Mouse (Mus musculus) embryonic facial prominence, embryonic 14.5 days (tissue): Measurements from ENCODE around the gene Rufy4. TPM values are rescaled to one million over a fixed set of nuclear protein-coding genes. Genes with fewer than 3 reads are reported as not detected.

ENCODE experiments used
- ATAC-seq: fragments of 200-750 bp; cut with Nextera tagmentation; 2 replicates; pipeline ENCODE4 v1.8.0; 2017; ENCODE audit warnings: low read depth, moderate number of reproducible peaks, moderate TSS enrichment
- DNase-seq: peaks from one replicate; pipeline ENCODE4 v3.0.0-alpha.2; 2015; ENCODE audit warnings: low spot score
- H3K27ac ChIP-seq: fragments of 300-500 bp; sonication (generic); replicated peaks from 2 replicates; pipeline ENCODE4 v1.5.1; 2014; ENCODE audit warnings: low read depth, mild to moderate bottlenecking, low read length, moderate library complexity
- H3K27me3 ChIP-seq: fragments of 300-500 bp; sonication (generic); replicated peaks from 2 replicates; pipeline ENCODE4 v1.6.1; 2014; ENCODE audit warnings: low read length; ENCODE audit not compliant: control insufficient read depth, insufficient read depth
- H3K36me3 ChIP-seq: fragments of 300-500 bp; sonication (generic); 2 replicates; pipeline ENCODE4 v1.6.1; 2014; ENCODE audit warnings: low read length, mixed read lengths; ENCODE audit not compliant: control insufficient read depth, insufficient read depth
- H3K4me1 ChIP-seq: fragments of 300-500 bp; sonication (generic); 2 replicates; pipeline ENCODE4 v1.6.1; 2014; ENCODE audit warnings: antibody characterized with exemption, low read length; ENCODE audit not compliant: control insufficient read depth, insufficient read depth
- H3K4me2 ChIP-seq: fragments of 300-500 bp; sonication (generic); 2 replicates; pipeline ENCODE4 v1.6.1; 2014; ENCODE audit warnings: low read depth, mild to moderate bottlenecking, low read length, moderate library complexity, mixed read lengths
- H3K4me3 ChIP-seq: fragments of 300-500 bp; sonication (generic); 2 replicates; pipeline ENCODE4 v1.5.1; 2014; ENCODE audit warnings: low read depth, mild to moderate bottlenecking, low read length
- H3K9ac ChIP-seq: fragments of 300-500 bp; sonication (generic); 2 replicates; pipeline ENCODE4 v1.6.1; 2014; ENCODE audit warnings: low read depth, mild to moderate bottlenecking, low read length, moderate library complexity, mixed read lengths
- H3K9me3 ChIP-seq: fragments of 300-500 bp; sonication (generic); 2 replicates; pipeline ENCODE4 v1.6.1; 2016; ENCODE audit warnings: low read length; ENCODE audit not compliant: control insufficient read depth
- WGBS: fragments of 180-500 bp; shearing (Covaris S2); extraction: QIAGEN DNeasy Blood & Tissue Kit; methylation state at CpG from one replicate; pipeline ENCODE4 v1.1.7; 2014; 5-methylcytosine and 5-hydroxymethylcytosine counted together
- polyA plus RNA-seq: library from polyadenylated mRNA; unstranded; fragments of >200 nt; fragmentation: Nextera tagmentation; extraction: Ambion mirVana; gene quantifications from 2 replicates; pipeline ENCODE4 v1.2.1, GENCODE M21; 2014

Rufy4 gene
- polyA plus RNA-seq, 1 experiment from 2014 or later: 0.72 TPM

- H3K27me3 ChIP-seq: no peaks in the 10 kb centered on the region
- H3K4me2 ChIP-seq: peak overlapping the region; percentile 66
- 84% methylated on average over 1 of the region's 1 CpGs for WGBS
- no peak for ATAC-seq
- DNase-seq: no peak
- peaks cover 47% of the 10 kb centered on the region for H3K4me1 ChIP-seq
- no peak overlapping the region for H3K27ac ChIP-seq
- H3K9ac ChIP-seq: no peak overlapping the region; the same call in 1 of the 2 replicates
- no peaks in the 10 kb centered on the region for H3K36me3 ChIP-seq
- no peaks in the 10 kb centered on the region for H3K9me3 ChIP-seq
- H3K4me3 ChIP-seq: no peak overlapping the region
Observed at GRCm38 (mm10) chr1:74088569-74088968, 36.8 kb upstream of the Rufy4 start.

- Histone ChIP-seq H3K4me1 (peaks cover 46% of the 10 kb centered on the region), H3K4me2 (peak overlapping the region; percentile 66), H3K36me3 (no peaks in the 10 kb centered on the region), H3K27me3 (no peaks in the 10 kb centered on the region), H3K4me3 (peak overlapping the region; percentile 50), H3K9me3 (no peaks in the 10 kb centered on the region), H3K27ac (peak overlapping the region; percentile 95), H3K9ac (peak overlapping the region; percentile 66)
- WGBS: 16% methylated on average over 7 of the region's 7 CpGs
- DNase-seq (no peak), ATAC-seq (no peak)
Observed at GRCm38 (mm10) chr1:74090329-74090728, 35.0 kb upstream of the Rufy4 start.

DNA sequence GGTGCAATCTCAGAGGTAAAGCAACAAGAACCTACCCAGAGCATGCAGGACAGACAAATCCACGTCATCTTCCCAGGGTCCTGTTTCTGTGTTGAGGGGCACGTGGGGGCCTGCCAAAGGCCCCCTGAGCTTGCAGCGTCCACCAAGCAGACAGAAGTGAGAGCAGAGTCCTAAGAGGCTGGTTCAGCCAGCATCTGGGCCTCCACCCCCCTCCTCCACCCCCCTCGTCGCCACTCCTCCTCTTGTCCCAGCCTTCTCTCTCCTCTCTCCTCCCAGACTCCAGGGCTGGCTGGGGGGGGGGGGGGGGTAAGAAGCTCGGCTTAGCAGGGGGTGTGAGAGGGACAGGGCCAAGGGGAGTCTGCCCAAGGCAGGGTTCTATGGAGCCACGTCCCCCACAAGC, 34.2 kb upstream of the Rufy4 start:
- Histone ChIP-seq H3K9me3 (no peaks in the 10 kb centered on the region), H3K4me3 (peak overlapping the region; percentile 50), H3K9ac (peak overlapping the region; percentile 66), H3K4me1 (peaks cover 45% of the 10 kb centered on the region), H3K27ac (peak overlapping the region; percentile 95), H3K27me3 (no peaks in the 10 kb centered on the region), H3K36me3 (no peaks in the 10 kb centered on the region), H3K4me2 (peak overlapping the region; percentile 66)
- DNase-seq: peak; percentile 67
- 13% methylated on average over 4 of the region's 7 CpGs for WGBS
- peak; percentile 66 for ATAC-seq

DNA sequence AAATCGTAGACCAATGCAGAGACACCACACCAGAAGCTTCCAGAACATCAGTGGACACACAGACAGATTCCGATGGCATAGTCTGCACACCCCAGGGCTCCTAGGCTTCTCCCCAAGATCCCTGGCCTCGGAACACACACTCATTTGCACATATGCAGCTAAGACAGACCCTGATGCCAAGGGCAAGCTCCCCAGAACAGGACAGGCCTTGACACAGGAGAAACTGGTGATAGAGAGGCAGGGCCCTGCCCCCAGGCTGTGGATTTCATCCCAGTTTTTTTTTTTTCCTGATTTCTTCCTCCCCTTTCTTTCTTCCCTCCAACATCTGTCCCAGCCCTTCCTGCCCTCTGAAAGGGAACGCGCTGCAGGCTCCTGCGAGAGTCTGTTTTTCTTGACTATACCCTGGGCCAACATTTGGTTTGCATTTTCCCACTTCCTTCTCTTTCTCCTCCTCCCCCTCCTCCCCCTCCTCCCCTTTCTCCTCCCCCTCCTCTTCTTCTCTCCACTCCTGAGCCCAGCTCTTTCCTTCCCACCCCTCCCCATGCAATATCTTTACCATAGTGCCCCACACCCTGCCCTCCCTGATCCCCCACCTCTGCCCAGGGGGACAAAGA, 33.6 kb upstream of the Rufy4 start:
- Histone ChIP-seq H3K9me3 (no peaks in the 10 kb centered on the region), H3K27me3 (0 out of 2 replicates have a peak, but pooled peaks cover 3% of the 10 kb centered on the region), H3K4me2 (peak overlapping the region; percentile 66), H3K4me1 (peaks cover 47% of the 10 kb centered on the region), H3K4me3 (peak overlapping the region; percentile 50), H3K36me3 (no peaks in the 10 kb centered on the region), H3K27ac (peak overlapping the region; percentile 95), H3K9ac (peak overlapping the region; percentile 66)
- WGBS: 15% methylated on average over 6 of the region's 6 CpGs
- ATAC-seq (peak; percentile 83), DNase-seq (peak; percentile 94)

GRCm38 (mm10) chr1:74092242-74092641, 33.1 kb upstream of the Rufy4 start:
- no peaks in the 10 kb centered on the region for H3K9me3 ChIP-seq
- 0 out of 2 replicates have a peak, but pooled peaks cover 7% of the 10 kb centered on the region for H3K27me3 ChIP-seq
- DNase-seq: no peak
- 41% methylated on average over 10 of the region's 10 CpGs for WGBS
- peak overlapping the region; percentile 95 for H3K27ac ChIP-seq
- peak; percentile 9; the same call in 1 of the 2 replicates for ATAC-seq
- H3K36me3 ChIP-seq: no peaks in the 10 kb centered on the region
- peaks cover 51% of the 10 kb centered on the region for H3K4me1 ChIP-seq
- no peak overlapping the region for H3K4me3 ChIP-seq
- H3K9ac ChIP-seq: no peak overlapping the region
- H3K4me2 ChIP-seq: no peak overlapping the region; the same call in 1 of the 2 replicates

DNA sequence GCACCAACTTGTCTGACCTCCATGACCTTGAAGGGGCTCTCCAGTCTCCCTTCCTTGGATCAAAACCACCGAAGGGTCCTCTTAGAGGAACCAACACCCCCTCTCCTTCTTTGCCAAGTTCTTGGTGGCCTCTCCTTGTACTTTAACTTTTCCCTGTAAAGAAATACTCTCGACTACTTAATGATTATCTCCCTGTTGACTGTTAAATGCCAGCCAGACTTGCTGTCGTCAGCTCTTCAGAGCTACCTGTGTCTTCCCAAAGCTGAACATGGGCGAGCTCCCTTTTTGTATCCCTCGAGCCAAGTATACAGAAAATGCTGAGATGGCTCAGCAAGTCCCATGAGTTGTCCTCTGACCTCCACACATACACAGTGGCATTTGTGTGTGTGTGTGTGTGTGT, 31.9 kb upstream of the Rufy4 start:
- DNase-seq (no peak), ATAC-seq (no peak)
- no peak overlapping the region for H3K4me3 ChIP-seq
- 0 out of 2 replicates have a peak, but pooled peaks cover 8% of the 10 kb centered on the region for H3K27me3 ChIP-seq
- no peak overlapping the region for H3K4me2 ChIP-seq
- H3K9ac ChIP-seq: no peak overlapping the region
- H3K9me3 ChIP-seq: no peaks in the 10 kb centered on the region
- H3K4me1 ChIP-seq: peaks cover 63% of the 10 kb centered on the region
- no peak overlapping the region for H3K27ac ChIP-seq
- WGBS: 66% methylated on average over 5 of the region's 5 CpGs
- no peaks in the 10 kb centered on the region for H3K36me3 ChIP-seq

- Histone ChIP-seq H3K4me2 (no peak overlapping the region), H3K4me3 (no peak overlapping the region), H3K9ac (peak overlapping the region; percentile 30; the same call in 1 of the 2 replicates), H3K36me3 (no peaks in the 10 kb centered on the region), H3K4me1 (peaks cover 68% of the 10 kb centered on the region), H3K9me3 (no peaks in the 10 kb centered on the region), H3K27me3 (0 out of 2 replicates have a peak, but pooled peaks cover 8% of the 10 kb centered on the region), H3K27ac (no peak overlapping the region; the same call in 1 of the 2 replicates)
- DNase-seq: peak; percentile 82
- WGBS: 38% methylated on average over 7 of the region's 7 CpGs
- no peak; the same call in 1 of the 2 replicates for ATAC-seq
Observed at GRCm38 (mm10) chr1:74094497-74095270, 30.7 kb upstream of the Rufy4 start.

- ATAC-seq (no peak), DNase-seq (no peak)
- Histone ChIP-seq H3K4me2 (no peak overlapping the region), H3K36me3 (no peaks in the 10 kb centered on the region), H3K4me1 (peaks cover 67% of the 10 kb centered on the region), H3K9me3 (no peaks in the 10 kb centered on the region), H3K9ac (no peak overlapping the region), H3K27ac (no peak overlapping the region), H3K27me3 (0 out of 2 replicates have a peak, but pooled peaks cover 8% of the 10 kb centered on the region), H3K4me3 (no peak overlapping the region)
- 48% methylated on average over 6 of the region's 6 CpGs for WGBS
Observed at GRCm38 (mm10) chr1:74095296-74095695, 30.0 kb upstream of the Rufy4 start.
